Mouse (Mus musculus): ENCODE results near the gene Mob3a.

DNA sequence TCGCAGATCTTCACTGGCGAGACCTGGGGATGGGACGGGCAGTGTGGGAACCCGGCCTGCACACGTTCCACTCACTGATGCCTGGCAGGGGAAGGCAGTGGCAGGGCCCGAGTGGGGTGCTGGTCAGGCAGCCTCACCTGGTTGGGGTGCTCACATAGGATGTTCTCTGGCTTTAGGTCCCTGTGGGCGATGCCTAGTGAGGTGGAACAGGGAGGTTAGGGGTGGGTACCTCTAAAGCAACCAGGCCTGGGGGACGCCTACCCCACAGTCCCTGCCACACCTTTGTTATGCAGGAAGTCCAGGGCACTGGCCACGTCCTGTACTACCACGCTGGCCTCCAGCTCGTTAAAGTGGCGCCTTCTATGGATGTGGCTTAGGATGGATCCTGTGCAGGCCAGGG is 32.8 kb downstream of the Mob3a start:
- no peak for TF ChIP-seq CTCF (conservative IDR thresholded peaks at IDR 0.05 in 1 of 2, IDR thresholded peaks at IDR 0.05 in 1 of 2; ENCODE audit: low read depth in 2 of 2, low read length in 2 of 2)
- no peak for TF ChIP-seq UBTF (IDR thresholded peaks at IDR 0.05; ENCODE audit: low read depth, low read length)
- TF ChIP-seq CHD1 (IDR thresholded peaks at IDR 0.05; ENCODE audit: low read depth, low read length), result no peak
- TF ChIP-seq ZNF384 (IDR thresholded peaks at IDR 0.05; ENCODE audit: low read depth, low read length), result no peak
